Mouse (Mus musculus): Measurements from ENCODE around the gene Rab15. TPM values are rescaled to one million over a fixed set of nuclear protein-coding genes. Genes with fewer than 3 reads are reported as not detected.
A peak's percentile ranks its signal among the peaks of the same experiment; 100 is the strongest.

Gene Rab15
- total and polyA plus RNA-seq, 3 experiments: 2.7 to 22.7 TPM; not detected in 1

GRCm38 (mm10) chr12:76857087-76857486 is 34.4 kb upstream of the Rab15 start:
- H3K79me2 ChIP-seq (ENCODE audit: control insufficient read depth, insufficient read depth, low read length, poor library complexity): peaks cover 2% of the 10 kb centered on the region; the same call in 1 of the 2 replicates
- no peak overlapping the region for H3K9ac ChIP-seq (ENCODE audit: control insufficient read depth, low read depth, low read length, poor library complexity, severe bottlenecking)
- DNase-seq (ENCODE audit: low read depth, low spot score): no peak

GRCm38 (mm10) chr12:76853378-76854142 is 30.9 kb upstream of the Rab15 start:
- peak; percentile 24 for DNase-seq (ENCODE audit: low read depth, low spot score)
- TF ChIP-seq NRF1 (IDR thresholded peaks at IDR 0.05; ENCODE audit: insufficient read depth, low read depth, low read length, poor library complexity, severe bottlenecking): no peak
- TF ChIP-seq EP300 (IDR thresholded peaks at IDR 0.05; ENCODE audit: low read depth in 1 of 2, low read length in 2 of 2): no peak
- no peak for TF ChIP-seq KAT2A (conservative IDR thresholded peaks at IDR 0.05; ENCODE audit: low read depth, low read length)
- TF ChIP-seq USF2 (IDR thresholded peaks at IDR 0.05; ENCODE audit: borderline replicate concordance in 1 of 2, insufficient read depth in 1 of 2, low read depth in 1 of 2, low read length in 2 of 2): no peak
- no peak for TF ChIP-seq BHLHE40 (IDR thresholded peaks at IDR 0.05; ENCODE audit: borderline replicate concordance, low read depth, low read length)
- no peak for TF ChIP-seq RAD21 (IDR thresholded peaks at IDR 0.05; ENCODE audit: low read depth, low read length)
- no peak for TF ChIP-seq UBTF (IDR thresholded peaks at IDR 0.05; ENCODE audit: borderline replicate concordance, insufficient read depth, low read depth, low read length)
- no peak for TF ChIP-seq SIN3A (IDR thresholded peaks at IDR 0.05; ENCODE audit: low read length)
- no peak for TF ChIP-seq ZC3H11A (IDR thresholded peaks at IDR 0.05; ENCODE audit: low read depth, low read length)
- no peak for TF ChIP-seq POLR2AphosphoS5 (IDR thresholded peaks at IDR 0.05; ENCODE audit: borderline replicate concordance, low read depth, low read length)
- TF ChIP-seq ZKSCAN1 (IDR thresholded peaks at IDR 0.05; ENCODE audit: low read depth, low read length): no peak
- no peak for TF ChIP-seq ETS1 (IDR thresholded peaks at IDR 0.05; ENCODE audit: low read depth, low read length)
- no peak overlapping the region for H3K27ac ChIP-seq (ENCODE audit: control insufficient read depth, low read depth, low read length)
- no peak overlapping the region for H3K9ac ChIP-seq (ENCODE audit: control insufficient read depth, low read depth, low read length, poor library complexity, severe bottlenecking)
- H3K4me1 ChIP-seq (ENCODE audit: control insufficient read depth in 1 of 2, insufficient read depth in 2 of 2, low read length in 2 of 2): peaks cover 2 to 3% of the 10 kb centered on the region in 2 experiments; a peak in 2 of 4 replicates
- H3K79me2 ChIP-seq (ENCODE audit: control insufficient read depth, insufficient read depth, low read length, poor library complexity): peaks cover 2% of the 10 kb centered on the region; the same call in 1 of the 2 replicates
- H3K4me3 ChIP-seq (ENCODE audit: control insufficient read depth in 1 of 2, insufficient read depth in 1 of 2, low read depth in 2 of 2, low read length in 2 of 2): no peak overlapping the region
- H3K27me3 ChIP-seq (ENCODE audit: control insufficient read depth in 1 of 2, insufficient read depth in 2 of 2, low read length in 2 of 2): no peaks in the 10 kb centered on the region
- H3K9me3 ChIP-seq (replicated peaks; ENCODE audit: insufficient read depth, low read length): no peaks in the 10 kb centered on the region
- no peaks in the 10 kb centered on the region for H3K36me3 ChIP-seq (ENCODE audit: control insufficient read depth in 1 of 2, insufficient read depth in 2 of 2, low read length in 2 of 2)

More at GRCm38 (mm10) chr12:76857087-76857486, 34.4 kb upstream of the Rab15 start:
- Histone ChIP-seq H3K9me3 (replicated peaks; ENCODE audit: insufficient read depth, low read length) (0 out of 2 replicates have a peak, but pooled peaks cover 2% of the 10 kb centered on the region), H3K27ac (ENCODE audit: control insufficient read depth, low read depth, low read length) (no peak overlapping the region), H3K36me3 (ENCODE audit: control insufficient read depth in 1 of 2, insufficient read depth in 2 of 2, low read length in 2 of 2) (peaks cover 0 to 1% of the 10 kb centered on the region in 2 experiments; a peak in 1 of 4 replicates), H3K4me3 (ENCODE audit: control insufficient read depth in 1 of 2, insufficient read depth in 1 of 2, low read depth in 2 of 2, low read length in 2 of 2) (no peak overlapping the region), H3K4me1 (ENCODE audit: control insufficient read depth in 1 of 2, insufficient read depth in 2 of 2, low read length in 2 of 2) (peaks cover 2 to 3% of the 10 kb centered on the region in 2 experiments; a peak in 2 of 4 replicates), H3K27me3 (ENCODE audit: control insufficient read depth in 1 of 2, insufficient read depth in 2 of 2, low read length in 2 of 2) (no peaks in the 10 kb centered on the region)
- TF ChIP-seq SIN3A (IDR thresholded peaks at IDR 0.05; ENCODE audit: low read length): no peak
- no peak for TF ChIP-seq MYC (IDR thresholded peaks at IDR 0.05; ENCODE audit: low read depth, low read length)
- TF ChIP-seq TCF12 (IDR thresholded peaks at IDR 0.05; ENCODE audit: low read depth, low read length): no peak
- no peak for TF ChIP-seq ELF1 (IDR thresholded peaks at IDR 0.05; ENCODE audit: low read depth, low read length)
- no peak for TF ChIP-seq POLR2AphosphoS5 (IDR thresholded peaks at IDR 0.05; ENCODE audit: borderline replicate concordance, low read depth, low read length)
- no peak for TF ChIP-seq TAL1 (IDR thresholded peaks at IDR 0.05; ENCODE audit: low read length)
- TF ChIP-seq USF1 (IDR thresholded peaks at IDR 0.05; ENCODE audit: low read depth, low read length): no peak
